Mouse (Mus musculus) brain, embryonic 18.5 days (tissue): ENCODE measurements around the gene Filip1.

Experiments used
- DNase-seq: peaks from one replicate; pipeline ENCODE4 v3.0.0-alpha.2; 2012; ENCODE audit warnings: low read depth, low spot score

The Filip1 gene

GRCm38 (mm10) chr9:79829842-79830800, 182.5 kb downstream of the Filip1 start:
- no peak for DNase-seq

DNA sequence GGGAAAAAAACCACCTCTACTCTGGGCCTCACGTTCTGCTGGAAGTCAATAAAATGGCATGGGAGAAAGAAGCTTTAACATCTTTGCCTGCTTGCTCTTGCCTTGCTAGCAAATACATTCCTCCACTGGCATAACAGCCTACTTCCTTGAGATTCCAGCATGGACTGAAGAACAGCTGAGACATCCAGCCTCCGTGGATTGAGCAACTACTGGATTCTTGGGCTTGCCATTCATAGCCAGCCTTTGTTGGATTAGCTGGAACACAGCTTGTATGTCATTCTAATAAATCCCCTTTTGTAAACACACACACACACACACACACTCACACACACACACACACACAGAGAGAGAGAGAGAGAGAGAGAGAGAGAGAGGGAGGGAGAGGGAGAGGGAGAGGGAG, 185.6 kb downstream of the Filip1 start:
- no peak for DNase-seq

- DNase-seq = no peak
Measured at GRCm38 (mm10) chr9:79825526-79825925, 187.1 kb downstream of the Filip1 start.

GRCm38 (mm10) chr9:79823856-79824255, 188.8 kb downstream of the Filip1 start:
- no peak for DNase-seq

- no peak for DNase-seq
Measured at GRCm38 (mm10) chr9:79823438-79823837, 189.2 kb downstream of the Filip1 start.

DNA sequence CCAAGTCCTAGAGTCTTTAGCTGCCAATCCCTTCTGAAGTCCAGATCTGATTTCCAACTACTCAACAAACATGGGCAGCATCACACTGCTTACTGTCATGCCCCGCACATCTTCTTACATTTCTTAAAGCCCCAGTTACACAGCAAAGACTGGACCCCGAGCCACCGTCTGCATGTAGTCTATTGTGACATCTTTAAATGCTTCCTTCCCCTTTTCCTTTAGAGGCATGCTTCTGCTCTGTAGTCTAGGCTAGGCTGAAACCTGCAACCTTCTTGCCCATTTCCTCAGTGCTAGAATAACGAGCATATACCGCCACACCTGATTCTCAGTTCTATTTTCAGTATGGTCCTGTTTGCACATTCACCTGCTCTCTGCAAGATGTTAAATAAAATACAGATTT, 196.2 kb downstream of the Filip1 start:
- no peak for DNase-seq

GRCm38 (mm10) chr9:79816013-79816412, 196.6 kb downstream of the Filip1 start:
- DNase-seq = no peak

- no peak for DNase-seq
Measured at GRCm38 (mm10) chr9:79814592-79814991, 198.1 kb downstream of the Filip1 start.

DNA sequence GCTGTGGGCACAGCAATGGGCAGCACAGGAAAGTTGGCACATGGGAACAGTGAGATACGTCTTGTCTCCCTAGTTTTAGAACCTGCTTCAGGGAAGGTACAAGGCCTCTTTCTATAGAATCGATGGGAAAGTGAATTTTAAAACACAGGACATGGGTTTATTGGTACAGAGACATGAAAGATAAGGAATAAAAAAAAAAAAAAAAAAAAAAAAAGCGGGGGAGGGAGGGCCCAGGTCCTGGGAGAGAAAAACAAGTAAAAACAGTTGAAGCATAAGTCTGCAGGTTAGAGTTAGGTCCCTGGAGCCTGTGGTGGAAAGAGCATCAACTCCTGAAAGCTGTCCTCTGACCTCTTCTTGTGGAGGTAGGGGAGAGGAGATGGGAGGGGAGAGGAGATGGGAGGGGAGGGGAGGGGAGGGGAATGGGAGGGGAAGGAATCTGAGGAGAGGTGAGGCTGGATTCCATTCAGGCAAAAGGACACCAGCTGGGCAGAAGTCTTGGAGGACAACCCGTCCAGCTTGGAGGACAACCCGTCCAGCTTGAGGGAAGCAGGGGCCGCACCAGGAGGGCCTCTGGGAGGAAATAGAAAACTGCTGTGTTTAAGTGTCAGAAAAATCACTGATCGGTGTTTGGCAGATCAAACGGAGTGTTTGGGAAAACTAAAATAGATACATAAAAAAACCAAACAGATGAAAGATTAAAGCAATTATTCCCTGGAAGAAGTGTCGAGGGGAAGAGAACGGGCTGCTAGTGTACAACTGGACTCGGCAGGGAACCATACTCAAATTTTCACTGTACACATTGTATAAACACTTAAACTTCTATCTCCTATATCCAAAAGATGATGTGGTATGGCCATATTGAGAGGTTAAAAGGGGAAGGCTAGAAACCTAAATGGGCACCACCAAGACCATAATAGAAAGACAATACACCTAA, 201.4 kb downstream of the Filip1 start:
- DNase-seq = no peak

GRCm38 (mm10) chr9:79810534-79810933, 202.1 kb downstream of the Filip1 start:
- DNase-seq = no peak

GRCm38 (mm10) chr9:79809411-79809810, 203.2 kb downstream of the Filip1 start:
- DNase-seq = no peak

DNA sequence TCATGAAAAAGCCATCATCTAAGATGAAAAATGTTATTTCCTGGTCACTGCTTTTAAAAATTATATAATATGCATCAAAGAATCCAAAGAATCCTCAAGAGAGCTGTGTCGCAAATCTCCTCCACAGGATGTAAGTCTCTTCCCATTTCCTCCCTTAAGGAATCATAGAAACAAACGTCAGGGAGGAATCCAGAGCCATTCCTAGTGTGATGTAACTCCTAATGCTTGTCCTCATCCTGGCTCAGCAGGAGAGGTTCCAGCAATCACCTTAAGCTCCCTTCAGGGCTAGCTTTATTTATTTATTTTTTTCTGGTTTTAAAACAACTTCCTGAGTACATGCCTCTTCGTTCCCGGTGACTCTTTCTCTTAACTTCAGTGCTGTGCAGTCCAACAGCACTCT, 205.5 kb downstream of the Filip1 start:
- no peak for DNase-seq

DNA sequence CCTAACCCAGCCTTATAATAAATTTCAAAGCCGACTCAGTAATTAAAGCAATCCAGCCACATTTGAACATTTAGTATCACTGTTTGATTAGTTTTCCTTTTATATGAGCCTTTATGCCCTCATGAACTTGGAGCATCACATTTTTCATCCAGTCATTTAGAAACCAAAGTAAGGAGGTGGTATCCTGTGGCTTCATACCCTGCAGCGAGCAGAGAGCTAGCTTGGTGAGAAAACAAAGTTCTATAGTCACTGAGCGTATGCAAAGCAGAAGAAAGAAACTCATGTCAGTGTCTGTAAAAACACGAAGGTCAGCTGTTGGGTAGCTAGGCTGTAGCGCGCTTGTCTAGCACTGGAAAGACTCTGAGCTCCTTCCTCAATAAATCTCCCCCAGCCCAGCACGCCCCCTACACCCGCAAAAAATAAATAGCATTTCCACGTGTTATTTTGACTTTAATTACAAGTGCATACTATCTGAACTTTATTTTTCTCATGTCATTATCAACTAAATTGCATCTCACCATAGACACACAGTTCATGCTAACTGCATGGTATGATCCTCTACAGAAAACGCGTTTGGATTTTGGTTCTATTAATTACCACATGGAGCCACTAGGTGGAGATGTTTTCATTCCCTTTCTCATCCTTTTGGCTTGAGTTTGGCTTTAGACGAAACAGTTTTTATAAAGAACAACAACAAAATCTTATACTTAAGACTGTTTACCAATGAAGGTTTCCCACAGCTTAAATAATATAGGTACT, 206.2 kb downstream of the Filip1 start:
- DNase-seq = peak; percentile 26

DNA sequence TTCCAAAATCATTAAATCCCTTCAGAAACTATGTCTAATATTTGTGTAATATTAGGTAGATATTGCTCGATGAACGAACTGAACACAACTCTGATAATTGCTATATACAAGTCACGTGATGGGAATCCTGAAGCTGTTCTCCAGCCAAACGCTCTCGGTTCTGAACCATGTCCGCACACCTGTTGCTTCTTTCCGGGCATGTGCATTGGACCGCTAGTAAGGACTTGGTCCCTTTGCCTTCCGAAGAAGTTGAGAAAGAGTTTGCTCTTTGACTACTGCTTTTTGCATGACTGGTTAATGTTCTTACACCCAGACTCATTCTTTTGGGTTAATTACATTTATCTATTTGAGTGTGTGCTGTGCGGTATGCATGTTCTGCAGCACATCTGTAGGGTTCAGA, 207.2 kb downstream of the Filip1 start:
- DNase-seq = no peak

DNA sequence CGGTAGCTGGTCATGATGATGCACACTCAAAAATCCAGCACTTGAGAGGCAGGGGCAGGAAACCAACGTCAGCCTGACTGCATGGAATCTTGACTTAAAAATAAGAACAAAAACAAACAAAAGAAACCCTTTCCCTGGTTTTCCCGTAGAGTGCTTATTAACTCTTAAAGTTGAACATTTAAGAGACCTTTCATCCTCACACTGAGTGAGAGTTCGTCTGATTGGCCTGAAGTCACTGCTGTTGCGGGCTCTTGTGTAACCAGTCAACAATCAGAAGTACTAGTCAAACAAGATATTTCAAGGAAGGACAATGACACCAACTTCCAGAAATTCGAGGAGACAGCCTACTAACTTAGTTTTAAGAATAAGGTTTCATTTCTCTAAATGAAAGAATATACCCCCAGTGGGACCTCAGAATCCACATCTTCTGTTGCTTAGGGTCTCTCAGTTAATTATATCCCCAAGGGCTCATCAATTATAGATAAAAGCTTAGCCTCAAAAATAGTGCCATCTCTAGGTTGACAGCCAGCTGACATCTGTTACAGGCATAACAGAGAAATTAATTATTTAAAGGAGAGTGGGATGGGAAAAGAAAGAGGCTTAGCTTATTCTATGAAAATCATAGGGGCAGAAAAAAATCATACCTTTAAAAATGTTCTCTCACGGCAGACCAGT, 216.1 kb downstream of the Filip1 start:
- DNase-seq = no peak

DNA sequence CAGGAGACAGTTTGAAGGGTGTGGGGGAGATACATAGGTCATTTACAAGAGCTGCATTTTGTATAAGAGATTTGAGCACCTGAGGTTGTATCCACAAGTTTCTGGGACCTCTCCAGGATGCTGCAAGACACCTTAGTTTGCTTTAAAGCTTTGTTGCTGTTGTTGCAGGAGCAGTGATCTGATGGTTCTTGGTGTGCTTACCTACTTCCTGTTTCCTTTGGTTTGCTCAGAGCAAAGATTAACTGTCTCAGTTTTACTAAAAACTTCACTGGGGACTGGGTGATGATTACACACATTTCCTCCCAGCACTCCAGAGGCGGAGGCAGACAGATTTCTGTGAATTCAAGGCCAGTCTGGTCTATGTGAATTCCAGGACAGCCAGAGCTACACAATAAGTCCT, 217.6 kb downstream of the Filip1 start:
- no peak for DNase-seq

- DNase-seq = peak; percentile 95
Measured at GRCm38 (mm10) chr9:79792841-79793835, 219.5 kb downstream of the Filip1 start, which contains the start of gene Tmem30a. Gene Tmem30a, minus strand, starts transcription at chr9:79793507.

DNA sequence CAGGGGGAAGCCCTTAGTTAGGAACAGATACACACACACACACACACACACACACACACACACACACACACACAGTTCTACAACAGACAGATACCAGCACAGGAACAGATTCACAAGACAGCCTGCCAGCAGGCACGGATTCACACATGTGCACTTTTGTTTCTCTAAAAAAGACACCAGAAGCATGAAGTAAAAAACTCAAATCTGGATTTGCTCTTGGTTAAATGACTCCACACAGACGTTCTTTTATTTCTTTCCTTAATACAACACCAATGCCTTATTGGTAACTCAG, 226.9 kb downstream of the Filip1 start:
- DNase-seq = no peak

GRCm38 (mm10) chr9:79784934-79785793, 227.5 kb downstream of the Filip1 start:
- no peak for DNase-seq
